Mouse (Mus musculus): ENCODE measurements around the gene Cldn20. TPM values are rescaled to one million over a fixed set of nuclear protein-coding genes. Genes with fewer than 3 reads are reported as not detected.

Gene Cldn20
- polyA plus RNA-seq, 1 experiment: 0.25 TPM

DNA sequence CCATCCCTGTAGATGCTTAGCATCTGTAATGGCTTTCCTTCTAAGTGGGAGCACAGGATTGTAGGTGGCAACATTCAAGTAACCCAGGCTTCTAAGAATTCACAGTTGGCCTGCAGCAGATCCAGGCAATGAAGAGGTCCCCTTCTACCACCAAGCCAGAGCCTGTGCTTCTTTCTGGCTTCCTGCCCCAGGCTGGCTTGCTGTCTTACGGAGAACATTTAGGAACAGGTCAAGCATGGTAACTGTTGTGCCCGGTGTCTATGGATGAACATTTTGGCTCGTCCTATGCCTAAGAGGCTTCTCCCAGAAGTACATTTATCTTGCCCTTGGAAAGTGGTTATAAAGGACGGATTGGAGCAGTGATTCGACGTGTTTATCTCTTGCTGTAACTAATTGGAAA is 40.7 kb upstream of the Cldn20 start:
- Histone ChIP-seq H3K27ac (ENCODE audit: insufficient read depth, low read length) (no peak overlapping the region), H3K4me3 (replicated peaks; ENCODE audit: insufficient read depth, low read depth, low read length) (no peak overlapping the region), H3K4me1 (ENCODE audit: control insufficient read depth, insufficient read depth, low read length) (no peaks in the 10 kb centered on the region), H3K27me3 (ENCODE audit: control insufficient read depth, insufficient read depth, low read length) (no peaks in the 10 kb centered on the region)
- TF ChIP-seq POLR2A (IDR thresholded peaks at IDR 0.05; ENCODE audit: borderline replicate concordance, insufficient read depth, low read length) (no peak), CTCF (IDR thresholded peaks at IDR 0.05; ENCODE audit: borderline replicate concordance, insufficient read depth, low read depth, low read length) (no peak)
- DNase-seq: no peak
- 39% methylated on average over 6 of the region's 6 CpGs for WGBS

DNA sequence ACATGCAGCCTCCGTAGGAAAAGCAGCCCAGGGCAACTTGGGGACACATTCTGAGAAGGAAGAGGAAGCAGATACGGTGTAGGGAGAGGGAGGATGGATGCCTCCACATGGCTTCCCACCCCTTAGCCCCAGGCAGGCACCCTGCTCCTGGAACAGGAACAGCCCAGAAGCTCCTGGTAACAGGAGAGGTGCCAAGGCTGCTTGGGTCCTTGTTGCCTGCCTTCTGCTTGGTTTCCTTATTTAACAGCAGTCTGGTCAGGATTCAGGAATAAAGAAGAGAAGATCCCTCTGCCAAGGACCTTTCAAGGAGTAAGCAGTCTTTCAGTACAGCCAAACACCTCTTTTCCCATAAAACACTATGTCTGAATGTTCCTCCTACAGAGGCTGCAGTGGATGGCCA is 36.8 kb upstream of the Cldn20 start:
- DNase-seq: peak in 1 of 2 experiments; percentile 10
- WGBS: 32% methylated on average over 2 of the region's 2 CpGs
- no peak overlapping the region for H3K27ac ChIP-seq (ENCODE audit: insufficient read depth, low read length)

DNA sequence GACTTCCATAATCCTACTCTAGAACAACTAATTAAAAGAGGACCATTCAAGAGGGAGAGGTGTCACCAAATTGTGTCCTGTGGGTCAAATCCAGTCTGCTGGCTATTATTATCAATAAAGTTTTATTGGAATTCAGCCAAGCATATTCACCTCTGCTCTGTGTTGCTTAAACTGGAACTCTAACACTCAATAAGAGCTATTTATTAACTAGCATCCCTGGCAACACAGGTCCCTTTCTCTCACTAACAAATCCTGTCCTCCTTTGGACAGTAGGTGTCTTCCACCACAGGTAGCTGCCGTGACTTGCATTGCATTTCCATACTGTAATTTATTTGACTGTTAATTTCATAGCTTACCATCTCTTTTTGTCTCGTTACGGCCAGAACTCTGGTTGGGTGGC is 36.3 kb upstream of the Cldn20 start:
- no peaks in the 10 kb centered on the region for H3K27me3 ChIP-seq (ENCODE audit: control insufficient read depth, insufficient read depth, low read length)
- H3K4me1 ChIP-seq (ENCODE audit: control insufficient read depth, insufficient read depth, low read length): no peaks in the 10 kb centered on the region
- H3K4me3 ChIP-seq (replicated peaks; ENCODE audit: insufficient read depth, low read depth, low read length): no peak overlapping the region
- no peak for DNase-seq
- no peak for TF ChIP-seq POLR2A (IDR thresholded peaks at IDR 0.05; ENCODE audit: borderline replicate concordance, insufficient read depth, low read length)
- TF ChIP-seq CTCF (IDR thresholded peaks at IDR 0.05; ENCODE audit: borderline replicate concordance, insufficient read depth, low read depth, low read length): no peak
- H3K27ac ChIP-seq (ENCODE audit: insufficient read depth, low read length): no peak overlapping the region
- 85% methylated on average over 3 of the region's 3 CpGs for WGBS

More for the DNA sequence above, 36.8 kb upstream of the Cldn20 start:
- no peaks in the 10 kb centered on the region for H3K27me3 ChIP-seq (ENCODE audit: control insufficient read depth, insufficient read depth, low read length)
- no peak for TF ChIP-seq POLR2A (IDR thresholded peaks at IDR 0.05; ENCODE audit: borderline replicate concordance, insufficient read depth, low read length)
- no peak for TF ChIP-seq CTCF (IDR thresholded peaks at IDR 0.05; ENCODE audit: borderline replicate concordance, insufficient read depth, low read depth, low read length)
- H3K4me1 ChIP-seq (ENCODE audit: control insufficient read depth, insufficient read depth, low read length): no peaks in the 10 kb centered on the region
- no peak overlapping the region for H3K4me3 ChIP-seq (replicated peaks; ENCODE audit: insufficient read depth, low read depth, low read length)

DNA sequence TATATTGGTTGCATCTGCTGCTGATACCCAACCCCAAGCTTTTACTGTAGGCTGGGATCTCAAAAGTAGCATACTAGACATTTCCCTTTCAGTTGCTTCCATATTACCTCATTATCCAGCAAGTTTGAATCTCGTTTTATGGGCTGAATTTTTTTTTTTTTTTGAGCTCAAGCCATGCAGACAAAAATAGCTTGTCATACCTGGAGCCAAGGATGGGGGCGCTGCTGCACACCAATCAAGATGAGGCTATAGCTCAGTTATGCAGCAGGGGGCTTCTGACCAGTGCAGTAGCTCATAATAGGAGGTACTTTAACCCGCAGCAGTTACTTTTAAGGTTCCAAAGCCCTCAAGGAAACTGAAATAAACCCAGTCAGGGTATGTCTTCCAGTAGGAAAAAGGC is 34.3 kb upstream of the Cldn20 start:
- 33% methylated on average over 3 of the region's 3 CpGs for WGBS
- Histone ChIP-seq H3K4me3 (replicated peaks; ENCODE audit: insufficient read depth, low read depth, low read length) (no peak overlapping the region), H3K27me3 (ENCODE audit: control insufficient read depth, insufficient read depth, low read length) (no peaks in the 10 kb centered on the region), H3K4me1 (ENCODE audit: control insufficient read depth, insufficient read depth, low read length) (no peaks in the 10 kb centered on the region), H3K27ac (ENCODE audit: insufficient read depth, low read length) (no peak overlapping the region)
- no peak for TF ChIP-seq POLR2A (IDR thresholded peaks at IDR 0.05; ENCODE audit: borderline replicate concordance, insufficient read depth, low read length)
- TF ChIP-seq CTCF (IDR thresholded peaks at IDR 0.05; ENCODE audit: borderline replicate concordance, insufficient read depth, low read depth, low read length): no peak; the same call in 1 of the 2 replicates
- DNase-seq: no peak

DNA sequence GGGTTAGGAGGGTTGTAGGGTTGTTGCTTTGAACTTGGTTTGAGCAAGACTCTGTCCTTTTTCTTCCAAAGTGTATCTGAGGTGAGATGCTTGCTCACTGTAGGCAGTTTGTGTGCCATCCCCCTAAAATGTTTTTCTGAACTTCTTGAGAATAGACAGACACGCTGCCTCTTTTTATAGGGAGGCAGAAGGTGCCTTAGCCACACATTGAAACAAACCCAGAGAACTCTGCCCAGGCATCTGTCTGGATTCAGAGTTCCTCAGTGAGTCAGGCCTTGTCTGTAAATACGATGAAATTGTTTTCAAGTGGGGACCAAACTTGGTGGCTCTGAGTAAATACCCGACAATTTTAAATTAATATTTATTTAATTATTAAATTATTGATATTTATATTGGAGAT is 33.8 kb upstream of the Cldn20 start:
- no peak overlapping the region for H3K4me3 ChIP-seq (replicated peaks; ENCODE audit: insufficient read depth, low read depth, low read length)
- H3K4me1 ChIP-seq (ENCODE audit: control insufficient read depth, insufficient read depth, low read length): no peaks in the 10 kb centered on the region
- 90% methylated on average over 3 of the region's 3 CpGs for WGBS
- DNase-seq: no peak
- no peaks in the 10 kb centered on the region for H3K27me3 ChIP-seq (ENCODE audit: control insufficient read depth, insufficient read depth, low read length)
- TF ChIP-seq CTCF (IDR thresholded peaks at IDR 0.05; ENCODE audit: borderline replicate concordance, insufficient read depth, low read depth, low read length) (no peak), POLR2A (IDR thresholded peaks at IDR 0.05; ENCODE audit: borderline replicate concordance, insufficient read depth, low read length) (no peak)
- no peak overlapping the region for H3K27ac ChIP-seq (ENCODE audit: insufficient read depth, low read length)

DNA sequence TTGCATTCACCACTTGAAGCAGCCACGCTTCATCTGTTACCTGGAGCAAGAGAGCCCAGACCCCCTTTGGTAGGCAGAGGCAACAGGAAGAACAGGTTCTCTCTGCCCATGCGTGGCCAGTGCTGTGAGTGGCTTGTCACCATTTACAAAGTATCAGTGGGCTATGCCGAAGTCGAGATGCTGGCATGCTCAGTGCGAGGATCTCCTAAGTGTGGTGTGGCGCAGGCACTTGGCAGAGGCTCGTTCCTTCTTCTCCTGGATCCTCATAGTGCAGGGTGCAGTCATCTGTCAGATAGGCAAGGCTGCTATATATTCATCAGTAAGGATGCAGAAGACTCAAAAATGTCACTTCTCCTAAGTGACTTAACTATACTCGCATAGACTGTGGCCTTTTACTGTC is 32.9 kb upstream of the Cldn20 start:
- 89% methylated on average over 8 of the region's 8 CpGs for WGBS
- TF ChIP-seq POLR2A (IDR thresholded peaks at IDR 0.05; ENCODE audit: borderline replicate concordance, insufficient read depth, low read length): no peak
- TF ChIP-seq CTCF (IDR thresholded peaks at IDR 0.05; ENCODE audit: borderline replicate concordance, insufficient read depth, low read depth, low read length): no peak
- no peak for DNase-seq
- no peaks in the 10 kb centered on the region for H3K27me3 ChIP-seq (ENCODE audit: control insufficient read depth, insufficient read depth, low read length)
- H3K4me1 ChIP-seq (ENCODE audit: control insufficient read depth, insufficient read depth, low read length): no peaks in the 10 kb centered on the region
- H3K27ac ChIP-seq (ENCODE audit: insufficient read depth, low read length): no peak overlapping the region
- H3K4me3 ChIP-seq (replicated peaks; ENCODE audit: insufficient read depth, low read depth, low read length): no peak overlapping the region

DNA sequence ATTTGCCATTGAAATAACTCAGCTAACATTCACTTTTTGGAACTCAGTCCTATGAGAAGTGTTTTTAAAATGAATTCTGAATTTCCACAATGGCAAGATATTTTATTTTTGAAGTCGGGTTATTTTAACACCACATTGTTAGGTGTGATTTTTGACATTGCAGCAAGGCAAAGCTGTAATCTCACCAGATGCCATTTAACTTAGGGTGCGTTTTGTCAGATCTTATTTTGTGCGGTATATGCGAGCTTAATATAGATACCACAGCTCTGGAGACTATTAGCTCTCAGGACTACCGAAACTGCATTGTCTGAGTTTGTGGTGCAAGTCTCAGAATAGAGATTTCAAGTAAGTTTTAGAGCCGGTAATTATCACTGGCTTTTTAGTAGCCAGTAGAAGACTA is 32.3 kb upstream of the Cldn20 start:
- Histone ChIP-seq H3K4me3 (replicated peaks; ENCODE audit: insufficient read depth, low read depth, low read length) (no peak overlapping the region), H3K4me1 (ENCODE audit: control insufficient read depth, insufficient read depth, low read length) (no peaks in the 10 kb centered on the region), H3K27ac (ENCODE audit: insufficient read depth, low read length) (no peak overlapping the region), H3K27me3 (ENCODE audit: control insufficient read depth, insufficient read depth, low read length) (no peaks in the 10 kb centered on the region)
- DNase-seq: no peak
- no peak for TF ChIP-seq CTCF (IDR thresholded peaks at IDR 0.05; ENCODE audit: borderline replicate concordance, insufficient read depth, low read depth, low read length)
- no peak for TF ChIP-seq POLR2A (IDR thresholded peaks at IDR 0.05; ENCODE audit: borderline replicate concordance, insufficient read depth, low read length)
- 94% methylated on average over 6 of the region's 6 CpGs for WGBS

DNA sequence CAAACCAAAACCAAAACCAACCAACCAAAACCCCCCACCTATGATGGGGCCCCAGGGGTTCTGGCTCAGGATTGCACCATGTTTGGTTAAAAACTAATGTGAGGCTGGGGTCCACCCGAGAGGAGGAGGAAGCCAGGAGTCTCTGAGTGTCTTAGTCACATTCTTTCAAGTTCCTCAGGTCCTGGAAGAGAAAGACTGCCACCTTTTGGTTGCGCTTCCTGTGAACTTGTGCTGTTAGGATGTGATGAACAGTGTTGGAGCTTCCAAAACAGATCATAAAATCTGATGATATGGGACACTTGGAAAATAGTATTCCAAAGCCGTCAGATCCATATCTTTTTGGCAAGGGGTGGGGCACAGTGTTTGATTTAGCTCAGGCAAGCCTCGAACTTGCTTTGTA is 31.4 kb upstream of the Cldn20 start:
- H3K4me1 ChIP-seq (ENCODE audit: control insufficient read depth, insufficient read depth, low read length): no peaks in the 10 kb centered on the region
- TF ChIP-seq CTCF (IDR thresholded peaks at IDR 0.05; ENCODE audit: borderline replicate concordance, insufficient read depth, low read depth, low read length) (no peak), POLR2A (IDR thresholded peaks at IDR 0.05; ENCODE audit: borderline replicate concordance, insufficient read depth, low read length) (no peak)
- H3K27me3 ChIP-seq (ENCODE audit: control insufficient read depth, insufficient read depth, low read length): no peaks in the 10 kb centered on the region
- 90% methylated on average over 4 of the region's 4 CpGs for WGBS
- H3K4me3 ChIP-seq (replicated peaks; ENCODE audit: insufficient read depth, low read depth, low read length): no peak overlapping the region
- no peak overlapping the region for H3K27ac ChIP-seq (ENCODE audit: insufficient read depth, low read length)
- no peak for DNase-seq

Data from cerebellum, adult 2 months (tissue).